Mouse (Mus musculus) megakaryocyte, embryonic 14.5 days (primary cell): Measurements from ENCODE around the gene Nudt8. TPM values are rescaled to one million over a fixed set of nuclear protein-coding genes. Genes with fewer than 3 reads are reported as not detected.

Experiments used
- H3K27me3 ChIP-seq: replicated peaks from 2 replicates; pipeline ENCODE3; 2012; ENCODE audit warnings: inconsistent platforms
- H3K36me3 ChIP-seq: replicated peaks from 2 replicates; pipeline ENCODE3; 2012; ENCODE audit warnings: low read length, inconsistent platforms, mixed read lengths
- H3K4me1 ChIP-seq: 2 replicates; pipeline ENCODE4 v1.6.1; 2012; ENCODE audit warnings: inconsistent platforms
- H3K4me3 ChIP-seq: replicated peaks from 2 replicates; pipeline ENCODE3; 2012; ENCODE audit warnings: moderate library complexity, mild to moderate bottlenecking, inconsistent platforms
- H3K9me3 ChIP-seq: 2 replicates; pipeline ENCODE4 v1.6.1; 2012; ENCODE audit warnings: inconsistent platforms
- FLI1 ChIP-seq: IDR thresholded peaks from 2 replicates; pipeline ENCODE4 v1.6.1; 2012; ENCODE audit warnings: low read length, inconsistent platforms, mixed read lengths
- GATA1 ChIP-seq: IDR thresholded peaks from 3 replicates; pipeline ENCODE4 v1.6.1; 2012; ENCODE audit warnings: mixed read lengths, low read length, inconsistent platforms, borderline replicate concordance
- polyA plus RNA-seq: library from polyadenylated mRNA; stranded (reverse); fragments of >175 nt; gene quantifications from 2 replicates; pipeline ENCODE4 v1.2.3, GENCODE M21; 2012; ENCODE audit warnings: low replicate concordance; ENCODE audit not compliant: insufficient read depth

Gene Nudt8
- polyA plus RNA-seq, 1 experiment, result 19.3 TPM

- H3K36me3 ChIP-seq, result peaks cover 3% of the 10 kb centered on the region
- peaks cover 41% of the 10 kb centered on the region for H3K27me3 ChIP-seq
- H3K4me3 ChIP-seq, result no peak overlapping the region
- no peaks in the 10 kb centered on the region for H3K9me3 ChIP-seq
- peaks cover 65% of the 10 kb centered on the region for H3K4me1 ChIP-seq
- no peak for TF ChIP-seq GATA1
- TF ChIP-seq FLI1, result no peak
Measured at GRCm38 (mm10) chr19:3996747-3997146, 3.6 kb upstream of the Nudt8 start.

- Histone ChIP-seq H3K27me3 (peaks cover 36% of the 10 kb centered on the region), H3K9me3 (no peaks in the 10 kb centered on the region)
- TF ChIP-seq FLI1, result no peak
- no peak for TF ChIP-seq GATA1
Measured at GRCm38 (mm10) chr19:3997231-3997630, 3.1 kb upstream of the Nudt8 start.

GRCm38 (mm10) chr19:3998335-3998734 lies 2.0 kb upstream of the Nudt8 start:
- Histone ChIP-seq H3K27me3 (peaks cover 26% of the 10 kb centered on the region), H3K9me3 (no peaks in the 10 kb centered on the region), H3K4me1 (peaks cover 63% of the 10 kb centered on the region), H3K36me3 (peaks cover 8% of the 10 kb centered on the region), H3K4me3 (no peak overlapping the region)
- TF ChIP-seq FLI1, result no peak
- no peak for TF ChIP-seq GATA1

More at GRCm38 (mm10) chr19:3997231-3997630, 3.1 kb upstream of the Nudt8 start:
- Histone ChIP-seq H3K4me1 (peaks cover 64% of the 10 kb centered on the region), H3K36me3 (peaks cover 5% of the 10 kb centered on the region), H3K4me3 (no peak overlapping the region)

- H3K4me3 ChIP-seq, result peak overlapping the region; percentile 97
Measured at GRCm38 (mm10) chr19:3999121-3999730, 1.2 kb upstream of the Nudt8 start.

GRCm38 (mm10) chr19:4000949-4001525 lies 657 bp downstream of the Nudt8 start:
- Histone ChIP-seq H3K9me3 (no peaks in the 10 kb centered on the region), H3K4me3 (peak overlapping the region; percentile 97), H3K27me3 (peaks cover 14% of the 10 kb centered on the region), H3K4me1 (peaks cover 65% of the 10 kb centered on the region), H3K36me3 (peaks cover 31% of the 10 kb centered on the region)
- TF ChIP-seq GATA1 (no peak), FLI1 (no peak)

More at GRCm38 (mm10) chr19:3999121-3999730, 1.2 kb upstream of the Nudt8 start:
- Histone ChIP-seq H3K27me3 (peaks cover 24% of the 10 kb centered on the region), H3K36me3 (peaks cover 14% of the 10 kb centered on the region), H3K4me1 (peaks cover 67% of the 10 kb centered on the region), H3K9me3 (no peaks in the 10 kb centered on the region)
- TF ChIP-seq GATA1 (no peak), FLI1 (no peak)

GRCm38 (mm10) chr19:4001752-4002151 lies 1.4 kb downstream of the Nudt8 start:
- no peak overlapping the region for H3K4me3 ChIP-seq

GRCm38 (mm10) chr19:4003112-4003511 lies 2.7 kb downstream of the Nudt8 start, which contains the start of gene Doc2g:
Gene Doc2g (plus strand): TSS chr19:4003313.
- Histone ChIP-seq H3K27me3 (peaks cover 2% of the 10 kb centered on the region), H3K9me3 (no peaks in the 10 kb centered on the region), H3K4me1 (peaks cover 44% of the 10 kb centered on the region), H3K36me3 (peaks cover 52% of the 10 kb centered on the region), H3K4me3 (no peak within 1 kb of the TSS)
- TF ChIP-seq FLI1 (no peak), GATA1 (no peak)

More at GRCm38 (mm10) chr19:4001752-4002151, 1.4 kb downstream of the Nudt8 start:
- H3K36me3 ChIP-seq, result peaks cover 38% of the 10 kb centered on the region
- H3K4me1 ChIP-seq, result peaks cover 58% of the 10 kb centered on the region
- no peak for TF ChIP-seq GATA1
- no peak for TF ChIP-seq FLI1
- no peaks in the 10 kb centered on the region for H3K9me3 ChIP-seq
- H3K27me3 ChIP-seq, result peaks cover 7% of the 10 kb centered on the region

- H3K36me3 ChIP-seq, result peaks cover 57% of the 10 kb centered on the region
- H3K27me3 ChIP-seq, result peaks cover 2% of the 10 kb centered on the region
- H3K4me3 ChIP-seq, result no peak overlapping the region
- TF ChIP-seq GATA1 (no peak), FLI1 (no peak)
- no peaks in the 10 kb centered on the region for H3K9me3 ChIP-seq
- H3K4me1 ChIP-seq, result peaks cover 39% of the 10 kb centered on the region
Measured at GRCm38 (mm10) chr19:4003641-4004040, 3.3 kb downstream of the Nudt8 start.

- Histone ChIP-seq H3K27me3 (peaks cover 2% of the 10 kb centered on the region), H3K36me3 (peaks cover 64% of the 10 kb centered on the region), H3K4me1 (peaks cover 32% of the 10 kb centered on the region), H3K4me3 (no peak overlapping the region), H3K9me3 (no peaks in the 10 kb centered on the region)
- TF ChIP-seq GATA1 (no peak), FLI1 (no peak)
Measured at GRCm38 (mm10) chr19:4004331-4004730, 4.0 kb downstream of the Nudt8 start.

- Histone ChIP-seq H3K4me1 (peaks cover 26% of the 10 kb centered on the region), H3K9me3 (no peaks in the 10 kb centered on the region), H3K27me3 (peaks cover 2% of the 10 kb centered on the region), H3K36me3 (peaks cover 71% of the 10 kb centered on the region), H3K4me3 (no peak overlapping the region)
- TF ChIP-seq GATA1 (no peak), FLI1 (no peak)
Measured at GRCm38 (mm10) chr19:4005091-4005490, 4.7 kb downstream of the Nudt8 start.
